Mouse (Mus musculus): ENCODE results near the gene Fndc3b. TPM values are rescaled to one million over a fixed set of nuclear protein-coding genes. Genes with fewer than 3 reads are reported as not detected.

The Fndc3b gene
- polyA plus RNA-seq, 1 experiment from 2014 or later: 12.0 TPM

DNA sequence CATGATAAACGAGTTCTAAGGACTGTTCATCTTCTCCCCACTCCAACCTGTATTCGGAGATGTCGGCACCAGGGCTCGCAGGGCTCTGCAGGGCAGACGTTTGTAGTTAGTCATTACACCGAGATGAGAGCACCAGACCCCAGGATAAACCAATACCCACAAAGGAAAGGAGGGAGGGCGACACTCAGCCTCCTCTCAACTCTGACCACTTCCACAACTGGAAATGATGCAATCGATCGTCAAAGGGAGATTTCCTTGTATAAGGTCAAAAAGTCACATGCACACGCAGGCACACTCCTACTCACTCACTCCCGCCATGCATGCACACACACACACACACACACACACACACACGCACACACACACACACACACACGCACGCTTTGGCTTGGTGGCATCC is 254.6 kb downstream of the Fndc3b start:
- H3K4me1 ChIP-seq (ENCODE audit: control insufficient read depth, insufficient read depth, low read length): no peaks in the 10 kb centered on the region
- H3K4me3 ChIP-seq (ENCODE audit: low read depth, low read length): no peak overlapping the region
- H3K9ac ChIP-seq (ENCODE audit: low read length): no peak overlapping the region
- peaks cover 6% of the 10 kb centered on the region for H3K36me3 ChIP-seq (ENCODE audit: control insufficient read depth, insufficient read depth, low read length)
- no peak overlapping the region for H3K4me2 ChIP-seq (ENCODE audit: low read depth, severe bottlenecking)
- no peaks in the 10 kb centered on the region for H3K27me3 ChIP-seq (ENCODE audit: control insufficient read depth, insufficient read depth, low read length)
- no peaks in the 10 kb centered on the region for H3K9me3 ChIP-seq (ENCODE audit: control insufficient read depth, low read length)
- ATAC-seq (ENCODE audit: insufficient number of reproducible peaks, low FRiP score, low TSS enrichment, low read depth) (no peak), DNase-seq (ENCODE audit: low spot score) (no peak)
- H3K27ac ChIP-seq (replicated peaks; ENCODE audit: low read depth, low read length): no peak overlapping the region
- 91% methylated on average over 14 of the region's 14 CpGs for WGBS

DNA sequence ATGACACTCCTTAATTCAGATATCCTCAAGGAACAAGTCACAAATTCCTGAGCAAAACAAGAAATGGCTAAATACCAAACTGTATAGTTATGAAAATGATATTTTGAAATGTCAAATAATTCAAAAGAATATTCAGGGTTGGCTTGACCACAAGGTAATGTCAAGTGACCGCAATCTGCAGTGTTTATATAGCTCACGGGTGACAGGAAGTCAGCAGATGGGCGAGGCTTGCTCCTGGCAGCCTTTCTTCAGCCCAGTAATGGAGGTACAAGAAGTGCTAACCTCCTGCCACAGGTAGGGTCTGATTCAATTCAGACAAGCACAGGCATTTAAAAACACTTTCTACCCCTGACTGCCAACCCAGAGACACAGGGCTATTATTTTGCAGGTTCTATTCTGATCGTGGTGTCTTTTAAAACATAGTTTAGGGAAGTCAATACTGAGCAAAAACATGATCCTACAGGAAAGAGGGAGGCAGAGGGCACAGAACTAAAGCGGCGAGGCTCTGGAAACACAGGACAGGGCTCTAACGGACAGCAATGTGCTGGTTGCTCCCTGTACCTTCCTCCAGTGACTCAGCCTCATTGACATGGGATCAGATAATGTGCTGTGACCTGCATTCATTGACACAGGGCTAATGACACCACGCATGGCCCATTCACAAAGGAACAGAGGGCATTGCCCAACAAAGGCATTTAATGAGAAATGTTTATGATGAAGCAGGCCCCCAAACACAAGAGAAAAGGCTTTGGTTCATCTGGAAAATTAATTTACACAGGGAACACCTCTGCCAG is 256.5 kb downstream of the Fndc3b start:
- H3K4me3 ChIP-seq (ENCODE audit: low read depth, low read length): no peak overlapping the region
- no peaks in the 10 kb centered on the region for H3K4me1 ChIP-seq (ENCODE audit: control insufficient read depth, insufficient read depth, low read length)
- WGBS: 89% methylated on average over 8 of the region's 8 CpGs
- no peaks in the 10 kb centered on the region for H3K9me3 ChIP-seq (ENCODE audit: control insufficient read depth, low read length)
- H3K4me2 ChIP-seq (ENCODE audit: low read depth, severe bottlenecking): no peak overlapping the region
- H3K27ac ChIP-seq (replicated peaks; ENCODE audit: low read depth, low read length): no peak overlapping the region
- peaks cover 6% of the 10 kb centered on the region for H3K36me3 ChIP-seq (ENCODE audit: control insufficient read depth, insufficient read depth, low read length)
- no peak for DNase-seq (ENCODE audit: low spot score)
- no peak overlapping the region for H3K9ac ChIP-seq (ENCODE audit: low read length)
- H3K27me3 ChIP-seq (ENCODE audit: control insufficient read depth, insufficient read depth, low read length): no peaks in the 10 kb centered on the region
- ATAC-seq (ENCODE audit: insufficient number of reproducible peaks, low FRiP score, low TSS enrichment, low read depth): no peak

DNA sequence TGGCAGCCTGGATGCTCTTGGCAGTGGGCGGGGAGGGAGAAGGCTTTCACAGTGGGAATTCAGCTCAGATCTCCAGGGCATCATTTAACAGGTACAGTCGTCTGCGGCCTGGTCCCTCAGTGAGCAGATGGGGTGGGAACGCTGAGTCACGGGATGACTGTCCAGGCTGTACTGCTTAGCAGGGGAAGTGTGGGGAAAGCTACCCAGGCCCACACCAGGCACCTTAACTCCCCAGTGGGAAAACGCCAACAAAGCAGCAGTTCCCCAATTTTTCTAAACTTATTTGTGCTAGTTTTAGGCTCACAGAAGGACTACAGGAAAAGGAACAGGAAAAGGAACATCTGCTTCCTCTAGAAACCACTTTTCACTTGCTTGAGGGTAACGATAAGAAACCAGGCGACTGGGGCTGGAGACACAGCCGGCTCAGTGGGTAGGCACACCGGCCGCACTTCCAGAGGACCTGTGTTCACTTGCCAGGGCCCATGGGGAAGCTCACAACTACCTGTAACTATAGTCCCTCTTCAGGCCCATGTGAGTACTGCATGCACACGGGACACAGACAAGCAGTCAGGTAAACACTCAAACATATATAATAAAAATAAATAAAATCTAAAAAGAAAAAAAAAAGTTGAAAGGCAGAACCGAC is 257.5 kb downstream of the Fndc3b start:
- WGBS: 86% methylated on average over 13 of the region's 13 CpGs
- H3K9me3 ChIP-seq (ENCODE audit: control insufficient read depth, low read length): no peaks in the 10 kb centered on the region
- peaks cover 6% of the 10 kb centered on the region for H3K36me3 ChIP-seq (ENCODE audit: control insufficient read depth, insufficient read depth, low read length)
- no peak overlapping the region for H3K4me2 ChIP-seq (ENCODE audit: low read depth, severe bottlenecking)
- DNase-seq (ENCODE audit: low spot score) (no peak), ATAC-seq (ENCODE audit: insufficient number of reproducible peaks, low FRiP score, low TSS enrichment, low read depth) (no peak)
- no peak overlapping the region for H3K27ac ChIP-seq (replicated peaks; ENCODE audit: low read depth, low read length)
- H3K4me3 ChIP-seq (ENCODE audit: low read depth, low read length): no peak overlapping the region
- H3K4me1 ChIP-seq (ENCODE audit: control insufficient read depth, insufficient read depth, low read length): no peaks in the 10 kb centered on the region
- H3K9ac ChIP-seq (ENCODE audit: low read length): no peak overlapping the region
- H3K27me3 ChIP-seq (ENCODE audit: control insufficient read depth, insufficient read depth, low read length): no peaks in the 10 kb centered on the region

DNA sequence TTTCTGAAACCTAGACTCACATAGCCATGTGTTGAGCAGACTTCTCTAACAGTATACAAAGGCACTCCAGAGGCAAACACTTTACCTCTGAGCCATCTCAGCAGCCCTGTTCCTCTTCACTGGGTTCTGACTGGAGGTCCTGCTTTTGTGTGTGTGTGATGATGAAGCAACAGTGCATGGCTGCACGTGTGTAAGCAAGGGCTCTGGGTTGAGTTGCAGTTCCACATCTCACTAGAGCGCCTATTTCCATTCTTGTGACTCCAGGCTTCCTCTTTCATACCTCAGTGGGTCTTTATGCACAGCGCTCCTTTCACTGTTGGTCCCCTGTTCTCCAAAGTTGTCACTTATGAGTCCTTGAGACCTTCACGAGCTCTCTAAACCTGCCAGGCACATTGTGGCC is 261.7 kb downstream of the Fndc3b start:
- H3K9ac ChIP-seq (ENCODE audit: low read length): no peak overlapping the region
- ATAC-seq (ENCODE audit: insufficient number of reproducible peaks, low FRiP score, low TSS enrichment, low read depth) (no peak), DNase-seq (ENCODE audit: low spot score) (no peak)
- no peaks in the 10 kb centered on the region for H3K4me1 ChIP-seq (ENCODE audit: control insufficient read depth, insufficient read depth, low read length)
- no peak overlapping the region for H3K4me2 ChIP-seq (ENCODE audit: low read depth, severe bottlenecking)
- H3K9me3 ChIP-seq (ENCODE audit: control insufficient read depth, low read length): no peaks in the 10 kb centered on the region
- H3K27ac ChIP-seq (replicated peaks; ENCODE audit: low read depth, low read length): no peak overlapping the region
- H3K27me3 ChIP-seq (ENCODE audit: control insufficient read depth, insufficient read depth, low read length): no peaks in the 10 kb centered on the region
- 94% methylated on average over 4 of the region's 4 CpGs for WGBS
- no peak overlapping the region for H3K4me3 ChIP-seq (ENCODE audit: low read depth, low read length)
- no peaks in the 10 kb centered on the region; the same call in 1 of the 2 replicates for H3K36me3 ChIP-seq (ENCODE audit: control insufficient read depth, insufficient read depth, low read length)

DNA sequence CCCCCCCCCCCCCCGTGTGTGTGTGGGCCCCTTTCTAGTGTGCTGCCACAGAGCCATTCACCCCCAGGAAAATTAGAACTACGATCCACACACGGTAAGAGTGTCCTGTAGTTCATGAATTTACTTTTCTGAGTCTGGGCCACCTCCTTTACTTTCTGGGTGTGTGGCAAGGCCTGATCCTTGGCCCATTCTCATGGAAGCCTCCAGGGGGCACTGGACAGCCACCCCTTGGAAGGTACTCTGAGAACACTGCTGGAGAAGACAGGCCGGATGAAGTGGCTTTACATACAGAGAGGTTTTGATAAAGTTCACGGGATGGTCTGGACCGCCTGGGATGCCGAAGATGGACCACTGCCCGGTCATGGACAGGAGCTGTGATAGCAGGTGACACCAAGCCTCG is 262.7 kb downstream of the Fndc3b start:
- H3K27me3 ChIP-seq (ENCODE audit: control insufficient read depth, insufficient read depth, low read length): no peaks in the 10 kb centered on the region
- H3K36me3 ChIP-seq (ENCODE audit: control insufficient read depth, insufficient read depth, low read length): no peaks in the 10 kb centered on the region
- no peaks in the 10 kb centered on the region for H3K9me3 ChIP-seq (ENCODE audit: control insufficient read depth, low read length)
- H3K27ac ChIP-seq (replicated peaks; ENCODE audit: low read depth, low read length): no peak overlapping the region
- 93% methylated on average over 9 of the region's 9 CpGs for WGBS
- no peaks in the 10 kb centered on the region for H3K4me1 ChIP-seq (ENCODE audit: control insufficient read depth, insufficient read depth, low read length)
- H3K4me3 ChIP-seq (ENCODE audit: low read depth, low read length): no peak overlapping the region
- DNase-seq (ENCODE audit: low spot score) (no peak), ATAC-seq (ENCODE audit: insufficient number of reproducible peaks, low FRiP score, low TSS enrichment, low read depth) (no peak)
- H3K4me2 ChIP-seq (ENCODE audit: low read depth, severe bottlenecking): no peak overlapping the region
- no peak overlapping the region for H3K9ac ChIP-seq (ENCODE audit: low read length)

DNA sequence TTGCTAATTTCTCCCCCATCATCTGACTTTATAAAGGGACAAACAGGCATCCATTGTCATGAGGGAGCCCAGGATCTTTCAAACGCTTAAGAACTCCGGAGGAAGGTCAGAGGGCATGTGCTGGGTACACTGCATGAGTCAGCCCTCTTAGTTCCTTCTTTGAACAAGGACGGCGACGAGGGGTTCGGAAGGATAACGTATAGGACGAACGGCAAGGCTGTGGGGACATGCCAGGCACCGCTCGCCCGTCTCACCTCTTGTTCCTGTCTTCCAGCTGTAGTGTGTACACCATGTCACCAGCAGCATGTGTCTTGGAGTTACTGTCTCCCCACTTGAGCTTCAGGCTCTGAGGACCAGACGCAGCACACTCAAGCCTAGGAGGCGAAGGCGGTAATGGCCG is 271.4 kb downstream of the Fndc3b start:
- WGBS: 89% methylated on average over 16 of the region's 16 CpGs
- Histone ChIP-seq H3K36me3 (ENCODE audit: control insufficient read depth, insufficient read depth, low read length) (no peaks in the 10 kb centered on the region; the same call in 1 of the 2 replicates), H3K4me1 (ENCODE audit: control insufficient read depth, insufficient read depth, low read length) (no peaks in the 10 kb centered on the region), H3K9ac (ENCODE audit: low read length) (no peak overlapping the region), H3K27ac (replicated peaks; ENCODE audit: low read depth, low read length) (no peak overlapping the region), H3K4me2 (ENCODE audit: low read depth, severe bottlenecking) (no peak overlapping the region), H3K27me3 (ENCODE audit: control insufficient read depth, insufficient read depth, low read length) (no peaks in the 10 kb centered on the region), H3K4me3 (ENCODE audit: low read depth, low read length) (no peak overlapping the region), H3K9me3 (ENCODE audit: control insufficient read depth, low read length) (no peaks in the 10 kb centered on the region)
- no peak for DNase-seq (ENCODE audit: low spot score)
- no peak for ATAC-seq (ENCODE audit: insufficient number of reproducible peaks, low FRiP score, low TSS enrichment, low read depth)

DNA sequence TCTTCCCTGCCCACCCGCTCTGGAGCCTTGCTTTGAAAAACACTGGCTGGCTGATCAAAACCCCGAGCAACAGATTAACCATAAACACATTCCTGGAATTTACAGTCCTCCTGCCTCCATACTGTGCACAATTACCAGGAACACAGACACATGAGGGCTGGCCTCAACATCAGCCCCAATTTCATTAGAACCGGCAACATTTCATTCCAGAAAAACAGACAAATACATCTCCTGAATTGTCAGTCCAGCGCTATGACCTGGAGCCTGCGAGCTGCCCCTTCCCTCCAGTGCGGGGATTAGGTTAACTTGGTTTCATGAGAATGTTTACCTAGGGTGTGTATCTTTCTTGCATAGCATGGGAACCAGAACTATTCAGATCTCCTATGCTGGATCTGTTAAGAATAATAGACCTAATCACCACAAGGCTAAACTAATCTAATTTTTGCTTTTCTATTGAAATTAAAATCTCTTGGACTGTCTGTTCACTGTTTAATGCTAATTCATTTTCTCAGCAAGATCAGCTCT is 275.9 kb downstream of the Fndc3b start:
- WGBS: 65% methylated on average over 6 of the region's 6 CpGs
- Histone ChIP-seq H3K36me3 (ENCODE audit: control insufficient read depth, insufficient read depth, low read length) (no peaks in the 10 kb centered on the region; the same call in 1 of the 2 replicates), H3K27me3 (ENCODE audit: control insufficient read depth, insufficient read depth, low read length) (no peaks in the 10 kb centered on the region), H3K4me3 (ENCODE audit: low read depth, low read length) (no peak overlapping the region), H3K4me2 (ENCODE audit: low read depth, severe bottlenecking) (no peak overlapping the region), H3K4me1 (ENCODE audit: control insufficient read depth, insufficient read depth, low read length) (no peaks in the 10 kb centered on the region), H3K9ac (ENCODE audit: low read length) (no peak overlapping the region), H3K27ac (replicated peaks; ENCODE audit: low read depth, low read length) (no peak overlapping the region), H3K9me3 (ENCODE audit: control insufficient read depth, low read length) (no peaks in the 10 kb centered on the region)
- ATAC-seq (ENCODE audit: insufficient number of reproducible peaks, low FRiP score, low TSS enrichment, low read depth): no peak
- DNase-seq (ENCODE audit: low spot score): no peak

DNA sequence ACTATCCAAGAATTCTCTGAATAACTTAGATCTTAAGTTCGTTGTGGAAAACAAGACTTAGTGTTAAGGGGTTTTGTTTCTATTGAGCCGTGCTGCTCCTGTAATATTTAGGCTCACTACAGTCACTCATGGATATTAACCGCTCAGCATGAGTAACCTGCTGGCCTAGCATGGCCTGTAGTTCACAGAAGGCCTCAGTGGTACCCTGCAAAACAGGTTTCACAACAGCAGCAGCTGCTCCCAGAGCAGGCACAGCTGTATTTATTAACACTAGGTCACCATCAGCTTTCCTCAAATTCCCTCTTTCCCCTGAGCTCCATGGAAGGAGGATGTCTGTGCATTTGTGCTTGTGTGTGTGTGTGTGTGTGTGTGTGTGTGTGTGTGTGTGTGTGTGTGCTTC is 278.1 kb downstream of the Fndc3b start:
- H3K9ac ChIP-seq (ENCODE audit: low read length): no peak overlapping the region
- no peaks in the 10 kb centered on the region for H3K36me3 ChIP-seq (ENCODE audit: control insufficient read depth, insufficient read depth, low read length)
- H3K27ac ChIP-seq (replicated peaks; ENCODE audit: low read depth, low read length): no peak overlapping the region
- H3K4me1 ChIP-seq (ENCODE audit: control insufficient read depth, insufficient read depth, low read length): no peaks in the 10 kb centered on the region
- no peak overlapping the region for H3K4me2 ChIP-seq (ENCODE audit: low read depth, severe bottlenecking)
- WGBS: 83% methylated on average over 3 of the region's 3 CpGs
- no peak overlapping the region for H3K4me3 ChIP-seq (ENCODE audit: low read depth, low read length)
- H3K27me3 ChIP-seq (ENCODE audit: control insufficient read depth, insufficient read depth, low read length): no peaks in the 10 kb centered on the region
- no peak for DNase-seq (ENCODE audit: low spot score)
- H3K9me3 ChIP-seq (ENCODE audit: control insufficient read depth, low read length): no peaks in the 10 kb centered on the region
- ATAC-seq (ENCODE audit: insufficient number of reproducible peaks, low FRiP score, low TSS enrichment, low read depth): no peak
